8 mouse cellular contexts compared by ENCODE assay signal in genomic region chr7:122065656-122066055, GRCm38 (mm10). TPM values are rescaled to one million over a fixed set of nuclear protein-coding genes. Genes with fewer than 3 reads are reported as not detected.
A peak's percentile ranks its signal among the peaks of the same experiment; 100 is the strongest.
DNase-seq lines count a peak whose midpoint lies in the region; ATAC-seq and TF ChIP-seq lines count a peak whose summit lies in the region.

No protein-coding gene starts in this region.

- no peaks in the 10 kb centered on the region for H3K27me3 ChIP-seq in lung, postnatal 0 days (replicated peaks; ENCODE audit: insufficient read depth, low read length)
- no peaks in the 10 kb centered on the region for H3K27me3 ChIP-seq in forebrain, embryonic 10.5 days (ENCODE audit: poor library complexity, severe bottlenecking)
- H3K27me3 ChIP-seq in limb, embryonic 10.5 days (ENCODE audit: low read depth, poor library complexity, severe bottlenecking), result no peaks in the 10 kb centered on the region
- no peaks in the 10 kb centered on the region for H3K27me3 ChIP-seq in neural tube, embryonic 12.5 days (replicated peaks)
- H3K27me3 ChIP-seq in thymus, adult 2 months (ENCODE audit: control insufficient read depth, insufficient read depth, low read length), result no peaks in the 10 kb centered on the region

- peak overlapping the region; percentile 89; the same call in 1 of the 2 replicates for H3K27ac ChIP-seq in lung, postnatal 0 days (ENCODE audit: low read length)
- peak overlapping the region; percentile 95; the same call in 1 of the 2 replicates for H3K27ac ChIP-seq in forebrain, embryonic 10.5 days
- H3K27ac ChIP-seq in limb, embryonic 10.5 days, result no peak overlapping the region
- H3K27ac ChIP-seq in neural tube, embryonic 12.5 days, result no peak overlapping the region
- no peak overlapping the region for H3K27ac ChIP-seq in thymus, adult 2 months (ENCODE audit: control insufficient read depth, insufficient read depth, low read length)

- no peak overlapping the region for H3K9ac ChIP-seq in lung, postnatal 0 days (replicated peaks; ENCODE audit: low read depth)
- no peak overlapping the region; the same call in 1 of the 2 replicates for H3K9ac ChIP-seq in neural tube, embryonic 12.5 days

- no peaks in the 10 kb centered on the region for H3K9me3 ChIP-seq in lung, postnatal 0 days (ENCODE audit: low read length)
- no peaks in the 10 kb centered on the region for H3K9me3 ChIP-seq in forebrain, embryonic 10.5 days
- no peaks in the 10 kb centered on the region for H3K9me3 ChIP-seq in limb, embryonic 10.5 days (replicated peaks)
- H3K9me3 ChIP-seq in neural tube, embryonic 12.5 days, result no peaks in the 10 kb centered on the region

- peaks cover 4% of the 10 kb centered on the region; the same call in 1 of the 2 replicates for H3K4me1 ChIP-seq in lung, postnatal 0 days (ENCODE audit: insufficient read depth, low read depth, low read length)
- peaks cover 32% of the 10 kb centered on the region for H3K4me1 ChIP-seq in forebrain, embryonic 10.5 days
- H3K4me1 ChIP-seq in limb, embryonic 10.5 days, result peaks cover 29% of the 10 kb centered on the region
- peaks cover 19% of the 10 kb centered on the region for H3K4me1 ChIP-seq in neural tube, embryonic 12.5 days
- peaks cover 3% of the 10 kb centered on the region for H3K4me1 ChIP-seq in thymus, adult 2 months (replicated peaks; ENCODE audit: control insufficient read depth, insufficient read depth, low read length)

- TF ChIP-seq POLR2A in thymus, adult 2 months (IDR thresholded peaks at IDR 0.05; ENCODE audit: control insufficient read depth, extremely low read depth, insufficient read depth, low read length, poor library complexity), result no peak

- H3K4me3 ChIP-seq in lung, postnatal 0 days (ENCODE audit: low read depth, low read length), result 0 out of 2 replicates have a peak overlapping the region, but pooled peaks have one; percentile 90
- H3K4me3 ChIP-seq in forebrain, embryonic 10.5 days, result peak overlapping the region; percentile 99
- peak overlapping the region; percentile 99; the same call in 1 of the 2 replicates for H3K4me3 ChIP-seq in limb, embryonic 10.5 days
- no peak overlapping the region for H3K4me3 ChIP-seq in neural tube, embryonic 12.5 days
- H3K4me3 ChIP-seq in thymus, adult 2 months (ENCODE audit: control insufficient read depth, insufficient read depth, low read length), result no peak overlapping the region

- no peak overlapping the region for H3K4me2 ChIP-seq in lung, postnatal 0 days (replicated peaks; ENCODE audit: low read depth, low read length)
- peak overlapping the region; percentile 79; the same call in 1 of the 2 replicates for H3K4me2 ChIP-seq in neural tube, embryonic 12.5 days (replicated peaks)

- DNase-seq in lung, postnatal 0 days (ENCODE audit: low spot score), result peak; percentile 26
- DNase-seq in lung, postnatal 14 days, result no peak
- no peak for DNase-seq in forebrain, embryonic 10.5 days (ENCODE audit: extremely low spot score, low spot score)
- DNase-seq in limb, embryonic 10.5 days (ENCODE audit: low spot score), result no peak
- DNase-seq in adrenal gland, postnatal 25 days, result no peak
- DNase-seq in thymus, postnatal 10 days (ENCODE audit: low spot score in 2 of 2), result no peak
- no peak for DNase-seq in thymus, adult 2 months

- no peak for TF ChIP-seq EP300 in lung, postnatal 0 days (IDR thresholded peaks at IDR 0.05)

- no peak for TF ChIP-seq CTCF in lung, postnatal 0 days (IDR thresholded peaks at IDR 0.05)
- no peak for TF ChIP-seq CTCF in thymus, adult 2 months (IDR thresholded peaks at IDR 0.05; ENCODE audit: borderline replicate concordance, control insufficient read depth, extremely low read depth, insufficient read depth, low read length, poor library complexity)

- ATAC-seq in lung, postnatal 0 days, result no peak
- no peak for ATAC-seq in neural tube, embryonic 12.5 days (ENCODE audit: low FRiP score, low read depth)

- WGBS in lung, postnatal 0 days, result 29% methylated on average over 1 of the region's 1 CpGs
- 84% methylated on average over 1 of the region's 1 CpGs for WGBS in forebrain, embryonic 10.5 days
- 90% methylated on average over 1 of the region's 1 CpGs for WGBS in limb, embryonic 10.5 days
- 89% methylated on average over 1 of the region's 1 CpGs for WGBS in neural tube, embryonic 12.5 days
- WGBS in thymus, adult 2 months, result 89% methylated on average over 1 of the region's 1 CpGs

- H3K36me3 ChIP-seq in lung, postnatal 0 days (ENCODE audit: insufficient read depth, low read length), result no peaks in the 10 kb centered on the region
- H3K36me3 ChIP-seq in forebrain, embryonic 10.5 days (replicated peaks), result peaks cover 45% of the 10 kb centered on the region
- peaks cover 46% of the 10 kb centered on the region for H3K36me3 ChIP-seq in limb, embryonic 10.5 days
- H3K36me3 ChIP-seq in neural tube, embryonic 12.5 days, result peaks cover 9% of the 10 kb centered on the region
- no peaks in the 10 kb centered on the region for H3K36me3 ChIP-seq in thymus, adult 2 months (ENCODE audit: control insufficient read depth, insufficient read depth, low read length)

RNA-seq across cellular contexts. Expression of gene Ubfd1, which starts 1.3 kb away (rescaled TPM):
- 19.0 and 23.4 TPM in 2 replicates for polyA plus RNA-seq in lung, postnatal 0 days (2015; fragmentation: Nextera tagmentation; extraction: Ambion mirVana)
- polyA plus RNA-seq in forebrain, embryonic 10.5 days (2016; fragmentation: Nextera tagmentation; extraction: Ambion mirVana), result 65.6 and 66.0 TPM in 2 replicates
- polyA plus RNA-seq in limb, embryonic 10.5 days (2016; fragmentation: Nextera tagmentation; extraction: Ambion mirVana), result 83.7 and 87.3 TPM in 2 replicates
- 89.0 and 91.2 TPM in 2 replicates for polyA plus RNA-seq in neural tube, embryonic 12.5 days (2016; fragmentation: Nextera tagmentation; extraction: Ambion mirVana)
- 53.2 and 56.1 TPM in 2 replicates for total RNA-seq in adrenal gland, postnatal 25 days (2021)
- polyA plus RNA-seq in thymus, adult 2 months (2012; rRNA removed), result 34.3 and 35.1 TPM in 2 replicates

RNA-seq across cellular contexts. Expression of gene Ears2, which starts 1.4 kb away (rescaled TPM):
- polyA plus RNA-seq in lung, postnatal 0 days (2015; fragmentation: Nextera tagmentation; extraction: Ambion mirVana), result 5.2 and 6.0 TPM in 2 replicates
- polyA plus RNA-seq in forebrain, embryonic 10.5 days (2016; fragmentation: Nextera tagmentation; extraction: Ambion mirVana), result 18.6 and 20.9 TPM in 2 replicates
- 19.0 and 20.0 TPM in 2 replicates for polyA plus RNA-seq in limb, embryonic 10.5 days (2016; fragmentation: Nextera tagmentation; extraction: Ambion mirVana)
- polyA plus RNA-seq in neural tube, embryonic 12.5 days (2016; fragmentation: Nextera tagmentation; extraction: Ambion mirVana), result 12.5 and 12.8 TPM in 2 replicates
- 18.5 and 19.7 TPM in 2 replicates for total RNA-seq in adrenal gland, postnatal 25 days (2021)
- 9.6 and 10.5 TPM in 2 replicates for polyA plus RNA-seq in thymus, adult 2 months (2012; rRNA removed)

RNA-seq across cellular contexts. Expression of gene Ndufab1, which starts 36.0 kb away (rescaled TPM):
- 344 and 362 TPM in 2 replicates for polyA plus RNA-seq in lung, postnatal 0 days (2015; fragmentation: Nextera tagmentation; extraction: Ambion mirVana)
- 757 and 765 TPM in 2 replicates for polyA plus RNA-seq in forebrain, embryonic 10.5 days (2016; fragmentation: Nextera tagmentation; extraction: Ambion mirVana)
- 799 and 837 TPM in 2 replicates for polyA plus RNA-seq in limb, embryonic 10.5 days (2016; fragmentation: Nextera tagmentation; extraction: Ambion mirVana)
- 624 and 642 TPM in 2 replicates for polyA plus RNA-seq in neural tube, embryonic 12.5 days (2016; fragmentation: Nextera tagmentation; extraction: Ambion mirVana)
- 407 and 491 TPM in 2 replicates for total RNA-seq in adrenal gland, postnatal 25 days (2021)
- 361 and 467 TPM in 2 replicates for polyA plus RNA-seq in thymus, adult 2 months (2012; rRNA removed)

RNA-seq across cellular contexts. Expression of gene Gga2, which starts 44.6 kb away (rescaled TPM):
- 22.3 and 28.3 TPM in 2 replicates for polyA plus RNA-seq in lung, postnatal 0 days (2015; fragmentation: Nextera tagmentation; extraction: Ambion mirVana)
- 93.2 and 98.7 TPM in 2 replicates for polyA plus RNA-seq in forebrain, embryonic 10.5 days (2016; fragmentation: Nextera tagmentation; extraction: Ambion mirVana)
- 140 and 148 TPM in 2 replicates for polyA plus RNA-seq in limb, embryonic 10.5 days (2016; fragmentation: Nextera tagmentation; extraction: Ambion mirVana)
- polyA plus RNA-seq in neural tube, embryonic 12.5 days (2016; fragmentation: Nextera tagmentation; extraction: Ambion mirVana), result 81.9 and 82.4 TPM in 2 replicates
- 16.6 and 17.6 TPM in 2 replicates for total RNA-seq in adrenal gland, postnatal 25 days (2021)
- polyA plus RNA-seq in thymus, adult 2 months (2012; rRNA removed), result 35.4 and 51.1 TPM in 2 replicates

Comparison
In these comparisons a context has a peak if more than half of its experiments do, and no peak if none do; other contexts are left out.
1. H3K27ac ChIP-seq: peak in lung, postnatal 0 days (single experiment) and forebrain, embryonic 10.5 days (single experiment); none in limb, embryonic 10.5 days (single experiment), neural tube, embryonic 12.5 days (single experiment) and thymus, adult 2 months (single experiment).
2. H3K4me3 ChIP-seq: peak in lung, postnatal 0 days (single experiment), forebrain, embryonic 10.5 days (single experiment) and limb, embryonic 10.5 days (single experiment); none in neural tube, embryonic 12.5 days (single experiment) and thymus, adult 2 months (single experiment).